Mouse (Mus musculus) limb, embryonic 14.5 days (tissue): ENCODE results near the gene Gm4969. TPM values are rescaled to one million over a fixed set of nuclear protein-coding genes. Genes with fewer than 3 reads are reported as not detected.
"Not testable (repeated sequence)": the region's sequence is repeated elsewhere in the genome, so short reads cannot be mapped to it uniquely, and the experiment has no call there.

Experiments
- ATAC-seq: fragments of 200-750 bp; cut with Nextera tagmentation; 2 replicates; pipeline ENCODE4 v1.8.0; 2017; ENCODE audit warnings: low read depth, moderate number of reproducible peaks, moderate TSS enrichment; ENCODE audit not compliant: low FRiP score
- DNase-seq: peaks from one replicate; pipeline ENCODE4 v3.0.0-alpha.2; 2015; ENCODE audit warnings: low spot score
- H3K27ac ChIP-seq: fragments of 300-500 bp; sonication (generic); replicated peaks from 2 replicates; pipeline ENCODE4 v1.5.1; 2014; ENCODE audit warnings: low read depth, mild to moderate bottlenecking, low read length, moderate library complexity, mixed read lengths
- H3K27me3 ChIP-seq: fragments of 300-500 bp; sonication (generic); 2 replicates; pipeline ENCODE4 v1.6.1; 2014; ENCODE audit warnings: low read length, mixed read lengths; ENCODE audit not compliant: control insufficient read depth, insufficient read depth
- H3K36me3 ChIP-seq: fragments of 300-500 bp; sonication (generic); 2 replicates; pipeline ENCODE4 v1.6.1; 2014; ENCODE audit warnings: mild to moderate bottlenecking, low read length, moderate library complexity, mixed read lengths; ENCODE audit not compliant: control insufficient read depth, insufficient read depth
- H3K4me1 ChIP-seq: fragments of 300-500 bp; sonication (generic); 2 replicates; pipeline ENCODE4 v1.6.1; 2014; ENCODE audit warnings: antibody characterized with exemption, low read length, mixed read lengths; ENCODE audit not compliant: control insufficient read depth, insufficient read depth
- H3K4me2 ChIP-seq: fragments of 300-500 bp; sonication (generic); replicated peaks from 2 replicates; pipeline ENCODE4 v1.6.1; 2014; ENCODE audit warnings: low read depth, mild to moderate bottlenecking, low read length, moderate library complexity; ENCODE audit not compliant: severe bottlenecking
- H3K4me3 ChIP-seq: fragments of 300-500 bp; sonication (generic); replicated peaks from 2 replicates; pipeline ENCODE4 v1.5.1; 2014; ENCODE audit warnings: low read length
- H3K9ac ChIP-seq: fragments of 300-500 bp; sonication (generic); 2 replicates; pipeline ENCODE4 v1.6.1; 2014; ENCODE audit warnings: mild to moderate bottlenecking, low read depth, low read length, moderate library complexity; ENCODE audit not compliant: severe bottlenecking
- H3K9me3 ChIP-seq: fragments of 300-500 bp; sonication (generic); 2 replicates; pipeline ENCODE4 v1.6.1; 2016; ENCODE audit warnings: low read length; ENCODE audit not compliant: control insufficient read depth
- POLR2A ChIP-seq: fragments of 200-500 bp; IDR thresholded peaks from 2 replicates; pipeline ENCODE4 v1.8.0; 2012; ENCODE audit warnings: inconsistent platforms, mild to moderate bottlenecking, moderate library complexity, borderline replicate concordance; ENCODE audit not compliant: insufficient read depth, insufficient read length; ENCODE audit errors: extremely low read depth
- WGBS: fragments of 180-500 bp; shearing (Covaris S2); extraction: QIAGEN DNeasy Blood & Tissue Kit; methylation state at CpG from one replicate; pipeline ENCODE4 v1.1.7; 2014; 5-methylcytosine and 5-hydroxymethylcytosine counted together
- polyA plus RNA-seq, 2 experiments: library from polyadenylated mRNA; depleted of rRNA in 1 of 2; stranded (reverse) in 1 of 2; unstranded in 1 of 2; fragments of >200 nt; fragmentation: Nextera tagmentation in 1 of 2; extraction: Ambion mirVana in 1 of 2; gene quantifications; 2 replicates each; pipeline versions ENCODE4 v1.2.1 to v1.2.3; 2012 to 2014

Gm4969 gene
- polyA plus RNA-seq, 2 experiments = 2.5 to 7.0 TPM

GRCm38 (mm10) chr7:19073504-19073903, 44.7 kb downstream of the Gm4969 start:
- 86% methylated on average over 9 of the region's 9 CpGs for WGBS
- DNase-seq (no peak), ATAC-seq (no peak)
- Histone ChIP-seq H3K27me3 (no peaks in the 10 kb centered on the region), H3K36me3 (peaks cover 6% of the 10 kb centered on the region), H3K27ac (no peak overlapping the region), H3K4me2 (no peak overlapping the region), H3K9ac (no peak overlapping the region), H3K9me3 (no peaks in the 10 kb centered on the region), H3K4me3 (no peak overlapping the region), H3K4me1 (peaks cover 13% of the 10 kb centered on the region)
- no peak for TF ChIP-seq POLR2A

- ATAC-seq, H3K27ac ChIP-seq, DNase-seq, H3K9me3 ChIP-seq, H3K9ac ChIP-seq, H3K4me1 ChIP-seq, H3K4me2 ChIP-seq, H3K36me3 ChIP-seq, H3K4me3 ChIP-seq: not testable (repeated sequence)
- WGBS = 53% methylated on average over 3 of the region's 3 CpGs
- peaks cover 13% of the 10 kb centered on the region for H3K27me3 ChIP-seq
These were observed 47.1 kb downstream of the Gm4969 start for GRCm38 (mm10) chr7:19071024-19071423.

- ATAC-seq (no peak), DNase-seq (no peak)
- H3K27ac ChIP-seq = no peak overlapping the region
- no peak overlapping the region for H3K4me2 ChIP-seq
- no peaks in the 10 kb centered on the region for H3K36me3 ChIP-seq
- H3K9me3 ChIP-seq = no peaks in the 10 kb centered on the region
- no peak overlapping the region for H3K4me3 ChIP-seq
- H3K27me3 ChIP-seq = peaks cover 28% of the 10 kb centered on the region
- H3K4me1 ChIP-seq = no peaks in the 10 kb centered on the region
- no peak for TF ChIP-seq POLR2A
- H3K9ac ChIP-seq = no peak overlapping the region
- WGBS = 41% methylated on average over 3 of the region's 3 CpGs
These were observed 48.7 kb downstream of the Gm4969 start for GRCm38 (mm10) chr7:19069500-19069899.

GRCm38 (mm10) chr7:19068707-19069106, 49.5 kb downstream of the Gm4969 start:
- no peak overlapping the region for H3K9ac ChIP-seq
- H3K4me1 ChIP-seq = no peaks in the 10 kb centered on the region
- H3K27ac ChIP-seq = no peak overlapping the region
- H3K4me3 ChIP-seq = no peak overlapping the region
- ATAC-seq (no peak), DNase-seq (peak; percentile 81)
- no peaks in the 10 kb centered on the region for H3K36me3 ChIP-seq
- WGBS = 9% methylated on average over 2 of the region's 2 CpGs
- no peak for TF ChIP-seq POLR2A
- H3K9me3 ChIP-seq = no peaks in the 10 kb centered on the region
- no peak overlapping the region for H3K4me2 ChIP-seq
- H3K27me3 ChIP-seq = peaks cover 31% of the 10 kb centered on the region

- ATAC-seq = no peak
These were observed 50.2 kb downstream of the Gm4969 start for GRCm38 (mm10) chr7:19067935-19068334.

GRCm38 (mm10) chr7:19067063-19067462, 51.1 kb downstream of the Gm4969 start:
- no peak for TF ChIP-seq POLR2A
- H3K4me3 ChIP-seq = no peak overlapping the region
- H3K27ac ChIP-seq = no peak overlapping the region
- DNase-seq = no peak
- H3K9ac ChIP-seq = no peak overlapping the region
- no peak overlapping the region for H3K4me2 ChIP-seq
- ATAC-seq = no peak
- H3K36me3 ChIP-seq = no peaks in the 10 kb centered on the region
- H3K9me3 ChIP-seq = no peaks in the 10 kb centered on the region
- no peaks in the 10 kb centered on the region for H3K4me1 ChIP-seq
- peaks cover 31% of the 10 kb centered on the region for H3K27me3 ChIP-seq
- 40% methylated on average over 14 of the region's 14 CpGs for WGBS

More at GRCm38 (mm10) chr7:19067935-19068334, 50.2 kb downstream of the Gm4969 start:
- Histone ChIP-seq H3K9ac (no peak overlapping the region), H3K36me3 (no peaks in the 10 kb centered on the region), H3K27me3 (peaks cover 31% of the 10 kb centered on the region), H3K4me1 (no peaks in the 10 kb centered on the region), H3K9me3 (no peaks in the 10 kb centered on the region), H3K27ac (no peak overlapping the region), H3K4me3 (no peak overlapping the region), H3K4me2 (no peak overlapping the region)
- DNase-seq = no peak
- TF ChIP-seq POLR2A = no peak
- WGBS = 71% methylated on average over 9 of the region's 14 CpGs
